Mouse (Mus musculus): ENCODE data around the gene Sema3a.

- TF ChIP-seq CTCF (IDR thresholded peaks at IDR 0.05; ENCODE audit: borderline replicate concordance, extremely low read depth, insufficient read depth, insufficient read length): no peak
- TF ChIP-seq POLR2A (IDR thresholded peaks at IDR 0.05; ENCODE audit: borderline replicate concordance, extremely low read depth, insufficient read depth, insufficient read length, poor library complexity, severe bottlenecking): no peak
These were observed 138.3 kb downstream of the Sema3a start for GRCm38 (mm10) chr5:13263539-13263938.

Measured in brain, embryonic 14.5 days (tissue).